Mouse (Mus musculus): ENCODE measurements around the gene Map6d1.

Map6d1 gene

GRCm38 (mm10) chr16:20185368-20185767, 55.8 kb downstream of the Map6d1 start:
- DNase-seq, result peak; percentile 60
